Mouse (Mus musculus): Measurements from ENCODE around the gene Hcfc1r1. TPM values are rescaled to one million over a fixed set of nuclear protein-coding genes. Genes with fewer than 3 reads are reported as not detected.

The Hcfc1r1 gene
- total and polyA plus RNA-seq, 3 experiments: 6.0 to 26.5 (median 8.9) TPM

- no peaks in the 10 kb centered on the region for H3K79me2 ChIP-seq (replicated peaks; ENCODE audit: control insufficient read depth, extremely low read depth, insufficient read depth, poor library complexity, severe bottlenecking)
- H3K4me2 ChIP-seq (ENCODE audit: insufficient read depth, low read depth, poor library complexity, severe bottlenecking): no peak overlapping the region
- H3K36me3 ChIP-seq (replicated peaks in 1 of 2; ENCODE audit: control insufficient read depth in 1 of 2, insufficient read depth in 1 of 2, low read length in 1 of 2): no peaks in the 10 kb centered on the region
- H3K27ac ChIP-seq (ENCODE audit: insufficient read depth, low read depth): no peak overlapping the region
- no peaks in the 10 kb centered on the region for H3K9me3 ChIP-seq (replicated peaks; ENCODE audit: low read length)
- peaks cover 5 to 9% of the 10 kb centered on the region in 2 experiments for H3K4me1 ChIP-seq (ENCODE audit: control insufficient read depth in 1 of 2, insufficient read depth in 2 of 2)
- peaks cover 86% of the 10 kb centered on the region for H3K27me3 ChIP-seq (replicated peaks)
- no peak overlapping the region for H3K9ac ChIP-seq (ENCODE audit: insufficient read depth, low read depth)
- TF ChIP-seq ETS1 (conservative IDR thresholded peaks at IDR 0.05; ENCODE audit: low read depth, low read length) (no peak), JUND (conservative IDR thresholded peaks at IDR 0.05; ENCODE audit: low read depth, low read length) (no peak), SMC3 (IDR thresholded peaks at IDR 0.05; ENCODE audit: low read depth, low read length) (no peak), POLR2AphosphoS2 (IDR thresholded peaks at IDR 0.05; ENCODE audit: low read depth, low read length) (no peak), BHLHE40 (IDR thresholded peaks at IDR 0.05; ENCODE audit: low read depth, low read length) (no peak), NELFE (IDR thresholded peaks at IDR 0.05; ENCODE audit: low read depth, low read length) (no peak), MYC (IDR thresholded peaks at IDR 0.05; ENCODE audit: low read depth, low read length) (no peak), USF1 (IDR thresholded peaks at IDR 0.05; ENCODE audit: low read depth, low read length) (no peak), KAT2A (IDR thresholded peaks at IDR 0.05; ENCODE audit: insufficient replicate concordance, low read length) (no peak)
- in situ Hi-C loops (cut with MboI; ENCODE audit: low pct_ligation_motif_present, low pct_unique_long_range_greater_than_20kb, low sequenced_read_pairs) (loop anchor here (5.0 kb wide), 1 partner anchor 41 kb away; the partner anchor contains the start of gene Bicdl2), dilution Hi-C loops (cut with MboI; ENCODE audit: extremely low pct_ligation_motif_present, extremely low pct_unique_long_range_greater_than_20kb, low sequenced_read_pairs) (no loop called here)
- no peak overlapping the region for H3K4me3 ChIP-seq (replicated peaks in 1 of 3; ENCODE audit: low read depth in 2 of 3, low read length in 2 of 3, poor library complexity in 1 of 3)
- no peak for DNase-seq (ENCODE audit: extremely low read depth)
Observed at GRCm38 (mm10) chr17:23703301-23703700, 29.9 kb downstream of the Hcfc1r1 start.

GRCm38 (mm10) chr17:23704741-23705140 is 31.3 kb downstream of the Hcfc1r1 start:
- TF ChIP-seq USF1 (IDR thresholded peaks at IDR 0.05; ENCODE audit: low read depth, low read length): no peak
- TF ChIP-seq CHD2 (IDR thresholded peaks at IDR 0.05; ENCODE audit: low read length): no peak
- H3K36me3 ChIP-seq (replicated peaks in 1 of 2; ENCODE audit: control insufficient read depth in 1 of 2, insufficient read depth in 1 of 2, low read length in 1 of 2): no peaks in the 10 kb centered on the region
- H3K4me3 ChIP-seq (replicated peaks in 1 of 3; ENCODE audit: low read depth in 2 of 3, low read length in 2 of 3, poor library complexity in 1 of 3): no peak overlapping the region
- H3K79me2 ChIP-seq (replicated peaks; ENCODE audit: control insufficient read depth, extremely low read depth, insufficient read depth, poor library complexity, severe bottlenecking): no peaks in the 10 kb centered on the region
- H3K4me2 ChIP-seq (ENCODE audit: insufficient read depth, low read depth, poor library complexity, severe bottlenecking): no peak overlapping the region
- in situ Hi-C loops (cut with MboI; ENCODE audit: low pct_ligation_motif_present, low pct_unique_long_range_greater_than_20kb, low sequenced_read_pairs): loop anchor here (5.0 kb wide), 2 partner anchors 42 to 127 kb away; partner anchors contain the start of gene Bicdl2
- no peak overlapping the region for H3K27ac ChIP-seq (ENCODE audit: insufficient read depth, low read depth)
- no peak for DNase-seq (ENCODE audit: extremely low read depth)
- peaks cover 81% of the 10 kb centered on the region for H3K27me3 ChIP-seq (replicated peaks)
- no peak overlapping the region for H3K9ac ChIP-seq (ENCODE audit: insufficient read depth, low read depth)
- H3K4me1 ChIP-seq (ENCODE audit: control insufficient read depth in 1 of 2, insufficient read depth in 2 of 2): peaks cover 0 to 6% of the 10 kb centered on the region in 2 experiments; a peak in 2 of 4 replicates
- dilution Hi-C loops (cut with MboI; ENCODE audit: extremely low pct_ligation_motif_present, extremely low pct_unique_long_range_greater_than_20kb, low sequenced_read_pairs): no loop called here
- no peaks in the 10 kb centered on the region for H3K9me3 ChIP-seq (replicated peaks; ENCODE audit: low read length)

GRCm38 (mm10) chr17:23705525-23706104 is 32.2 kb downstream of the Hcfc1r1 start:
- peaks cover 81% of the 10 kb centered on the region for H3K27me3 ChIP-seq (replicated peaks)
- H3K4me1 ChIP-seq (ENCODE audit: control insufficient read depth in 1 of 2, insufficient read depth in 2 of 2): no peaks in the 10 kb centered on the region
- H3K27ac ChIP-seq (ENCODE audit: insufficient read depth, low read depth): no peak overlapping the region
- H3K79me2 ChIP-seq (replicated peaks; ENCODE audit: control insufficient read depth, extremely low read depth, insufficient read depth, poor library complexity, severe bottlenecking): no peaks in the 10 kb centered on the region
- dilution Hi-C loops (cut with MboI; ENCODE audit: extremely low pct_ligation_motif_present, extremely low pct_unique_long_range_greater_than_20kb, low sequenced_read_pairs) (no loop called here), in situ Hi-C loops (cut with MboI; ENCODE audit: low pct_ligation_motif_present, low pct_unique_long_range_greater_than_20kb, low sequenced_read_pairs) (loop anchor here (5.0 kb wide), 1 partner anchor 128 kb away; no protein-coding TSS in a partner anchor)
- H3K4me3 ChIP-seq (replicated peaks in 1 of 3; ENCODE audit: low read depth in 2 of 3, low read length in 2 of 3, poor library complexity in 1 of 3): no peak overlapping the region
- H3K36me3 ChIP-seq (replicated peaks in 1 of 2; ENCODE audit: control insufficient read depth in 1 of 2, insufficient read depth in 1 of 2, low read length in 1 of 2): no peaks in the 10 kb centered on the region
- H3K9me3 ChIP-seq (replicated peaks; ENCODE audit: low read length): no peaks in the 10 kb centered on the region
- no peak overlapping the region for H3K9ac ChIP-seq (ENCODE audit: insufficient read depth, low read depth)
- DNase-seq (ENCODE audit: extremely low read depth): no peak
- H3K4me2 ChIP-seq (ENCODE audit: insufficient read depth, low read depth, poor library complexity, severe bottlenecking): no peak overlapping the region
- no peak for TF ChIP-seq MXI1 (IDR thresholded peaks at IDR 0.05; ENCODE audit: low read depth, low read length)
- no peak for TF ChIP-seq MAZ (IDR thresholded peaks at IDR 0.05; ENCODE audit: low read depth, low read length)
- TF ChIP-seq CHD1 (IDR thresholded peaks at IDR 0.05; ENCODE audit: low read depth, low read length): no peak
- TF ChIP-seq RAD21 (IDR thresholded peaks at IDR 0.05; ENCODE audit: low read depth, low read length): no peak
- TF ChIP-seq JUN (IDR thresholded peaks at IDR 0.05; ENCODE audit: insufficient read depth, low read depth, low read length): no peak
- TF ChIP-seq MAX (IDR thresholded peaks at IDR 0.05; ENCODE audit: low read length): no peak
- TF ChIP-seq RCOR1 (conservative IDR thresholded peaks at IDR 0.05; ENCODE audit: low read depth, low read length): no peak
- TF ChIP-seq EP300 (IDR thresholded peaks at IDR 0.05; ENCODE audit: low read length): no peak
- no peak for TF ChIP-seq JUND (conservative IDR thresholded peaks at IDR 0.05; ENCODE audit: low read depth, low read length)
- no peak for TF ChIP-seq ELF1 (IDR thresholded peaks at IDR 0.05; ENCODE audit: low read depth, low read length)
- TF ChIP-seq ZMIZ1 (IDR thresholded peaks at IDR 0.05; ENCODE audit: low read depth, low read length): no peak
- TF ChIP-seq TCF12 (IDR thresholded peaks at IDR 0.05; ENCODE audit: low read depth, low read length): no peak
- TF ChIP-seq ZKSCAN1 (IDR thresholded peaks at IDR 0.05; ENCODE audit: borderline replicate concordance, low read depth, low read length): no peak
- TF ChIP-seq HCFC1 (IDR thresholded peaks at IDR 0.05; ENCODE audit: low read depth, low read length): no peak
- TF ChIP-seq NRF1 (IDR thresholded peaks at IDR 0.05; ENCODE audit: low read depth, low read length): no peak
- TF ChIP-seq USF2 (conservative IDR thresholded peaks at IDR 0.05; ENCODE audit: low read depth, low read length): no peak
- no peak for TF ChIP-seq POLR2A (IDR thresholded peaks at IDR 0.05; ENCODE audit: low read depth, low read length)
- no peak for TF ChIP-seq CHD2 (IDR thresholded peaks at IDR 0.05; ENCODE audit: low read length)

Measured in CH12.LX (cell line).